Mouse (Mus musculus): Measurements from ENCODE around the gene Trim24.

Gene Trim24

GRCm38 (mm10) chr6:37863961-37864730, 6.5 kb upstream of the Trim24 start:
- DNase-seq (ENCODE audit: low read depth) = no peak

DNA sequence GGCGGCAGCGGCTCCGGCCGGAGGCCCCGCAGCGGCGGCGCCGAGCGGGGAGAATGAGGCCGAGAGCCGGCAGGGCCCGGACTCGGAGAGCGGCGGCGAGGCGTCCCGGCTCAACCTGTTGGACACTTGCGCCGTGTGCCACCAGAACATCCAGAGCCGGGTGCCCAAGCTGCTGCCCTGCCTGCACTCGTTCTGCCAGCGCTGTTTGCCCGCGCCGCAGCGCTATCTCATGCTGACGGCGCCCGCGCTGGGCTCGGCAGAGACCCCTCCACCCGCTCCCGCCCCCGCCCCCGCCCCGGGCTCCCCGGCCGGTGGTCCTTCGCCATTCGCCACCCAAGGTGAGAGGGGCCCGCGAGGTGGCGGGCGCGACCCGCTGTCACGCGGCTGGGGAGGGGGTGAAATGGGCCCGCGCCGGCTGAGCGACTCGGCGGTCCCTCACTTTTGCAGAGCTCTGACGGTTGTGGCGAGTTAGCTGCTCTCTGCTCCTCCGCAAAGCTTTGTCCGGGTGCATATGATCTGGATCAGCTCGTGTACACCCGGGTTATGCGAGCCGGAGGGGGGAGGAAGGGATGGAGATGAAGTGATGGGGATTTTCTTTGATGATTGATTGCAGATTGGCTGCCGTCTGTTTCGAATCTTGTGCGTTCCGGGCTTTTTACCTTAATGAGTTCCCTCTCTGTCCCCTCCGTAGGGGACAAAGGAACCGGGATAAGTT, 683 bp downstream of the Trim24 start:
- DNase-seq (ENCODE audit: low read depth) = peak; percentile 71

DNA sequence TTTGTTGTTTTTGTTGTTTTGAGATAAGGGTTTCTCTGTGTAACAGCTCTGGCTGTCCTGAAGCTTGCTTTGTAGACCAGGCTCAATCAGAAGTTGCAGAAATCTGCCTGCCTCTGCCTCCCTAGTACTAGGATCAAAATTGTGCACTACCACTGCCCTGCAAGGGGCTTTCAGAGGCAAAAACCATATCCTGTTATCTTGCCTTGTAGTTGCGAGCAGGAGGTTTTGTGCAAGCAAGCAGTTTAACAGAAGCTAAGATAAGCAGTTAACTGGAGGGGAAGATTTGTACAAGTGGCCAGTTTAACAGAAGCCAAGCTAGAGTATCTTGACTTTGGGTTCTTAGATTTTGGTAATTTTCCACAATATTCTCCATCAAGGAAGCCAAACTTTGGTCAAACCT, 2.2 kb downstream of the Trim24 start:
- peak; percentile 53 for DNase-seq (ENCODE audit: low read depth)

- DNase-seq (ENCODE audit: low read depth) = no peak
Measured at GRCm38 (mm10) chr6:37873731-37874130, 3.1 kb downstream of the Trim24 start.

DNA sequence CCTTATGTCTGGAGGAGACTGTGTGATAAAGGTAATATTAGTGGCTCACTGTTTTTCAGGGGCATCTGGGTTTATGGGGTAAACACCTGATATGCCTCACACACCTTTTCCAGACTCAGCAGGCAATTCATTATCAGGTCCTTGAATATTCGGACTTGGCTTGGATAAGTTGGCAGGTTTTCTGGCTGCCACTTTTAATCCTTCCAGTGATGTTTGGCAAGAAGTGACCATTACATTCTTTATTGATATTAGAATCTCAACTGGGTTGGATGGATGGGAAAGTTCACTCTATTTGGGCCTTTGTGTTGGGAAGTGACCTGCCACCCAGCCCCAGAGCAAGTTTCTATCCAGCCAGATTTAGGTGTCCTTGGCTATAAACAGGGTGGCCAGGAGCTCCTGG, 7.6 kb downstream of the Trim24 start:
- no peak for DNase-seq (ENCODE audit: low read depth)

GRCm38 (mm10) chr6:37880586-37880985, 10.0 kb downstream of the Trim24 start:
- no peak for DNase-seq (ENCODE audit: low read depth)

DNA sequence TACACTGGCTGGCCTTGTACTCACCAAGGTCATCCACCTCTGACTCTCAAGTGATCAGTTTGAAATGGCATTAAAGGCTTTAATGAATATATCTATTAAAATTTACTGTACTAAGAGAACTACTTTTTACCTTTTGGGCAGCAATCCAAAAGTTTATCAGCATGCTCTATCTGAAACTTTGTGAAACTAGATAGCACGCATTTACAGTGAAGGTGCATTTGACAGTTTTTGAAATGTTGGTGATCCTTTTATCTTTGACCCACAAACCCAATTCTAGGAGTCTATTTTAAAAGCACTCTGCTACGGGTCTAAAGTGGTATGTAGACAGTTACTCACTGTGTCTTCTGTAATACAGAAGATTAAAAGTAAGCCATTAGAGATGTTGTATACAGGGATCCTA, 23.0 kb downstream of the Trim24 start:
- no peak for DNase-seq (ENCODE audit: low read depth)

- DNase-seq (ENCODE audit: low read depth) = peak; percentile 35
Measured at GRCm38 (mm10) chr6:37895646-37896435, 25.2 kb downstream of the Trim24 start.

- DNase-seq (ENCODE audit: low read depth) = no peak
Measured at GRCm38 (mm10) chr6:37900221-37900620, 29.6 kb downstream of the Trim24 start.

DNA sequence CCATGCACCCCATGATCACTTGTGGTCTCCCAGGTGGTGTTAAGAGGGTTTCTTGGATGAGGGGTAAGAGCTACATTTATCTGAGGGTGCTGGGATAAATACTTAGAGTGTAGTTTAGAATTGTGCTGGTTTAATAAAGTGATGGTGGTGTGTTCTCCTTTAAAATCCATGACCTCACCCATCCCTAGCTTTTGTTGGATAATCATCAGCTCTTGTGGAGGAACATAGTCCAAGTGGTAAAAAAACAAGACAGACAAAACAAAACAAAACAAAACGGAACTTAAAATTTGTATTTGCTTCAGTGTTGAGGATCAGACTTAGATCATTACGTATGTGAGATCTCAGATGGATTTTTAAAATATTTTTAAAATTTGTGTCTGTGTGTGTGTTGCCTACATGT, 31.2 kb downstream of the Trim24 start:
- DNase-seq (ENCODE audit: low read depth) = no peak

GRCm38 (mm10) chr6:37903810-37904209, 33.2 kb downstream of the Trim24 start:
- no peak for DNase-seq (ENCODE audit: low read depth)

GRCm38 (mm10) chr6:37913525-37913924, 42.9 kb downstream of the Trim24 start:
- DNase-seq (ENCODE audit: low read depth) = no peak

DNA sequence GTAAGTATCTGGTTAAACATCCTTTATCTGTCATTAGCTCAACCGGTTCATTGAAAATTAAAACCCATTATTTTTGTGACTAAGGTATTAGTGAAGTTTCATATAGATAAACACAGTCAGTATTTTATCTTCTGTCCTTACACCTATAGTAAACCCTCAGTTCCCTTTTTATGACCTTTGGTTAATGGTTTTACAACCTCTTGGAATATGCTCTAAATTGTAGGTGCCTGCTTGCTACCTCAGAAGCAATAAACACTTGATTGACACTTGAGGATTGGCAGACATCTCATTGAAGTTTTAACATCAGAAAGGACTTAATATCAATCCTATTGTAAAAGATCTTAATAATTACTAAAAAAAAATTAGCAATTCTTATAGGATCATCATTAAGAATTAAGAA, 54.5 kb downstream of the Trim24 start:
- DNase-seq (ENCODE audit: low read depth) = no peak

- no peak for DNase-seq (ENCODE audit: low read depth)
Measured at GRCm38 (mm10) chr6:37926751-37927150, 56.1 kb downstream of the Trim24 start.

DNA sequence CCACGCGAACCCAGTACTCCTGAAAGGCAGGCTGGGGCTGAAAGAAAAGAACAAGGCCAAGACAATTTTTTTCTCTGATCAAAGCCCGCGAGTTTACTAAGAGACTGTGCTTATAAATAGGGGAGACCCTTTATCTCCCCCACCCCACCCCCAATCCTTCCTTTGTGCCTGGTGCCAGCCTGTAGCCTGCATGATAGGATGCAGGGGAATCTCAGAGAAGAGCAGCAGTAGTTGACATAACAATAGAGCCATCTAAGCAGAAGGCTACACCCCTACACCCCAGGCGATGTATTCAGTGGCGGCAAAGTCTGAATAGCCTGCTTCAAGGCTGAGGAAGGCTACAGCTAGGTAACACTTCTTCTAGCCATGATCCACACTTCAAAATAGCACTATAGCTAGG, 65.9 kb downstream of the Trim24 start:
- no peak for DNase-seq (ENCODE audit: low read depth)

DNA sequence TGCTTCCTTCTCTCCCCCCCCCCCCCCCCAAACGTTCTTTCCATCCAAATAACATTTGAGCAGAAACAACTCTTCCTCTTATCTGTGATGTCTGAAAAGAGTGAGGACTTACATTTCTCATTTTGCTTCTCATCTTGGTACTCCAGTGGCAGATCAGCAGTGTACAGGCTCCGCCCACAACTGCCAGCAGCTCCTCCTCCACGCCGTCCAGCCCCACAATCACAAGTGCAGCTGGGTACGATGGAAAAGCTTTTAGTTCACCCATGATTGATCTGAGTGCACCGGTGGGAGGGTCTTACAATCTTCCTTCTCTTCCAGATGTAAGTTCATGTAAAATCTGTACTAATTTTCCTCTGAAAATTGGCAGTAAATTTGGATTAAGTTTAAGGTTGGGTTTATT, 80.7 kb downstream of the Trim24 start:
- DNase-seq (ENCODE audit: low read depth) = no peak

GRCm38 (mm10) chr6:37967386-37967785, 96.8 kb downstream of the Trim24 start:
- DNase-seq (ENCODE audit: low read depth) = no peak

- DNase-seq (ENCODE audit: low read depth) = peak; percentile 90
Measured at GRCm38 (mm10) chr6:38007459-38007858, 136.8 kb downstream of the Trim24 start.

GRCm38 (mm10) chr6:38012829-38013228, 142.2 kb downstream of the Trim24 start:
- no peak for DNase-seq (ENCODE audit: low read depth)

Measured in NIH3T3 (cell line).